Mouse (Mus musculus) MEL (cell line): ENCODE data around the gene Yes1. TPM values are rescaled to one million over a fixed set of nuclear protein-coding genes. Genes with fewer than 3 reads are reported as not detected.
"Not testable (repeated sequence)": the region's sequence is repeated elsewhere in the genome, so short reads cannot be mapped to it uniquely, and the experiment has no call there.

ENCODE experiments used
- DNase-seq: peaks from one replicate; pipeline ENCODE4 v3.0.0; 2011; ENCODE audit warnings: low read depth, low spot score
- H3K27ac ChIP-seq: 2 replicates; pipeline ENCODE4 v1.5.1; 2012; ENCODE audit warnings: low read depth, mild to moderate bottlenecking, control low read depth, low read length, moderate library complexity; ENCODE audit not compliant: control insufficient read depth
- H3K27me3 ChIP-seq, 2 experiments: fragments of 150-350 bp in 1 of 2; sonication (generic) in 1 of 2; 2 replicates each; pipeline ENCODE4 v1.6.1; 2012; ENCODE audit warnings: low read length in 2 of 2, mild to moderate bottlenecking in 2 of 2, improper control_type of control experiment in 1 of 2, moderate library complexity in 1 of 2; ENCODE audit not compliant: insufficient read depth in 2 of 2, control insufficient read depth in 1 of 2
- H3K36me3 ChIP-seq, 2 experiments: 2 replicates each; pipeline ENCODE4 v1.6.1; 2012 to 2014; ENCODE audit warnings: low read length in 2 of 2, improper control_type of control experiment in 1 of 2, inconsistent platforms in 1 of 2, mild to moderate bottlenecking in 1 of 2; ENCODE audit not compliant: insufficient read depth in 2 of 2, control insufficient read depth in 1 of 2
- H3K4me1 ChIP-seq, 2 experiments: fragments of 150-350 bp in 1 of 2; sonication (generic) in 1 of 2; 2 replicates each; pipeline ENCODE4 v1.6.1; 2012; ENCODE audit warnings: low read length in 2 of 2, improper control_type of control experiment in 1 of 2, mild to moderate bottlenecking in 1 of 2; ENCODE audit not compliant: insufficient read depth in 2 of 2, control insufficient read depth in 1 of 2
- H3K4me3 ChIP-seq, 2 experiments: fragments of 150-350 bp in 1 of 2; sonication (generic) in 1 of 2; 2 replicates each; pipeline ENCODE4 v1.5.1; 2012; ENCODE audit warnings: low read depth in 2 of 2, low read length in 2 of 2, mild to moderate bottlenecking in 2 of 2, moderate library complexity in 2 of 2, control low read depth in 1 of 2, improper control_type of control experiment in 1 of 2; ENCODE audit not compliant: control insufficient read depth in 1 of 2, insufficient read depth in 1 of 2
- H3K79me2 ChIP-seq: 2 replicates; pipeline ENCODE4 v1.6.1; 2012; ENCODE audit warnings: mild to moderate bottlenecking, low read length, moderate library complexity; ENCODE audit not compliant: control insufficient read depth, poor library complexity, insufficient read depth
- H3K9ac ChIP-seq: 2 replicates; pipeline ENCODE4 v1.6.1; 2012; ENCODE audit warnings: low read depth, mild to moderate bottlenecking, control low read depth, low read length, moderate library complexity; ENCODE audit not compliant: control insufficient read depth, poor library complexity, severe bottlenecking
- H3K9me3 ChIP-seq: fragments of 150-350 bp; sonication (generic); replicated peaks from 2 replicates; pipeline ENCODE4 v1.6.1; 2012; ENCODE audit warnings: mild to moderate bottlenecking, low read length, improper control_type of control experiment, moderate library complexity; ENCODE audit not compliant: insufficient read depth
- E2F4 ChIP-seq: IDR thresholded peaks from 2 replicates; pipeline ENCODE4 v1.6.1; 2011; ENCODE audit warnings: low read depth, low read length, improper control_type of control experiment, borderline replicate concordance
- EP300 ChIP-seq, 2 experiments: IDR thresholded peaks; 2 replicates each; pipeline ENCODE4 v1.6.1; 2011; ENCODE audit warnings: improper control_type of control experiment in 2 of 2, low read length in 2 of 2, low read depth in 1 of 2, mild to moderate bottlenecking in 1 of 2
- ETS1 ChIP-seq: IDR thresholded peaks from 2 replicates; pipeline ENCODE4 v1.6.1; 2012; ENCODE audit warnings: low read depth, mild to moderate bottlenecking, inconsistent platforms, low read length, improper control_type of control experiment, moderate library complexity
- HCFC1 ChIP-seq: IDR thresholded peaks from 2 replicates; pipeline ENCODE4 v1.6.1; 2012; ENCODE audit warnings: low read depth, mild to moderate bottlenecking, inconsistent platforms, low read length, improper control_type of control experiment, moderate library complexity
- KAT2A ChIP-seq: conservative IDR thresholded peaks from 2 replicates; pipeline ENCODE4 v1.6.1; 2012; ENCODE audit warnings: low read depth, low read length, improper control_type of control experiment, inconsistent platforms
- MAZ ChIP-seq: IDR thresholded peaks from 2 replicates; pipeline ENCODE4 v1.6.1; 2012; ENCODE audit warnings: low read depth, mild to moderate bottlenecking, inconsistent platforms, low read length, improper control_type of control experiment
- MYB ChIP-seq: IDR thresholded peaks from 2 replicates; pipeline ENCODE4 v1.6.1; 2011; ENCODE audit warnings: mild to moderate bottlenecking, low read depth, low read length, improper control_type of control experiment
- MYC ChIP-seq: IDR thresholded peaks from 2 replicates; pipeline ENCODE4 v1.6.1; 2011; ENCODE audit warnings: low read depth, mild to moderate bottlenecking, low read length, improper control_type of control experiment, moderate library complexity
- NELFE ChIP-seq: IDR thresholded peaks from 2 replicates; pipeline ENCODE4 v1.6.1; 2011; ENCODE audit warnings: low read depth, low read length, improper control_type of control experiment
- POLR2AphosphoS2 ChIP-seq: IDR thresholded peaks from 2 replicates; pipeline ENCODE4 v1.6.1; 2011; ENCODE audit warnings: low read length, improper control_type of control experiment
- POLR2AphosphoS5 ChIP-seq: IDR thresholded peaks from 2 replicates; pipeline ENCODE4 v1.6.1; 2012; ENCODE audit warnings: low read depth, borderline replicate concordance, mild to moderate bottlenecking, inconsistent platforms, low read length, moderate library complexity, mixed read lengths
- RAD21 ChIP-seq: IDR thresholded peaks from 2 replicates; pipeline ENCODE4 v1.6.1; 2011; ENCODE audit warnings: mild to moderate bottlenecking, low read depth, low read length, improper control_type of control experiment
- RCOR1 ChIP-seq: IDR thresholded peaks from 2 replicates; pipeline ENCODE4 v1.6.1; 2012; ENCODE audit warnings: low read depth, mild to moderate bottlenecking, inconsistent platforms, low read length, improper control_type of control experiment
- TBP ChIP-seq: IDR thresholded peaks from 2 replicates; pipeline ENCODE4 v1.8.0; 2011; ENCODE audit warnings: low read depth, low read length, improper control_type of control experiment
- USF1 ChIP-seq: IDR thresholded peaks from 2 replicates; pipeline ENCODE4 v1.6.1; 2014; ENCODE audit warnings: low read depth, mild to moderate bottlenecking, inconsistent platforms, low read length, improper control_type of control experiment, moderate library complexity
- ZMIZ1 ChIP-seq: IDR thresholded peaks from 2 replicates; pipeline ENCODE4 v1.6.1; 2012; ENCODE audit warnings: low read depth, mild to moderate bottlenecking, inconsistent platforms, low read length, improper control_type of control experiment, moderate library complexity
- ZNF384 ChIP-seq: IDR thresholded peaks from 2 replicates; pipeline ENCODE4 v1.6.1; 2012; ENCODE audit warnings: low read depth, mild to moderate bottlenecking, inconsistent platforms, low read length, improper control_type of control experiment
- polyA plus RNA-seq, 2 experiments: library from polyadenylated mRNA; stranded (reverse) in 1 of 2; unstranded in 1 of 2; fragments of >175 nt in 1 of 2; fragments of >200 nt in 1 of 2; gene quantifications; 2 replicates each; pipeline versions ENCODE4 v1.2.1 to v1.2.4; 2012; ENCODE audit warnings: low replicate concordance in 2 of 2, low read depth in 1 of 2; ENCODE audit not compliant: insufficient read length in 2 of 2, insufficient read depth in 1 of 2, missing spikeins in 1 of 2
- total RNA-seq: library from RNA; depleted of rRNA; stranded (reverse); fragments of 300-350 nt; gene quantifications from 2 replicates; pipeline ENCODE4 v1.2.3, GENCODE M21; 2012

Yes1 gene
- total and polyA plus RNA-seq, 3 experiments = not detected

GRCm38 (mm10) chr5:32614291-32614690 is 3.3 kb downstream of the Yes1 start:
- no peaks in the 10 kb centered on the region for H3K4me1 ChIP-seq
- TF ChIP-seq ZNF384 (no peak), NELFE (no peak), MAZ (no peak), E2F4 (no peak), RAD21 (no peak), POLR2AphosphoS2 (no peak), KAT2A (no peak), TBP (no peak)
- no peak overlapping the region for H3K4me3 ChIP-seq
- H3K9me3 ChIP-seq = no peaks in the 10 kb centered on the region
- H3K27me3 ChIP-seq = peaks cover 11 to 25% of the 10 kb centered on the region in 2 experiments
- H3K9ac ChIP-seq = no peak overlapping the region
- no peak for DNase-seq
- no peaks in the 10 kb centered on the region for H3K79me2 ChIP-seq
- H3K27ac ChIP-seq = no peak overlapping the region
- no peaks in the 10 kb centered on the region for H3K36me3 ChIP-seq

- TF ChIP-seq EP300 (IDR thresholded peaks at IDR 0.05; ENCODE audit: low read depth in 1 of 2, low read length in 2 of 2) (no peak), MYB (no peak), MAZ (no peak), USF1 (no peak), MYC (no peak), HCFC1 (no peak), POLR2AphosphoS5 (no peak), RCOR1 (no peak), ZMIZ1 (no peak), ETS1 (no peak)
- Histone ChIP-seq H3K9ac (no peak overlapping the region), H3K27me3 (peaks cover 11 to 26% of the 10 kb centered on the region in 2 experiments), H3K36me3 (no peaks in the 10 kb centered on the region), H3K4me1 (no peaks in the 10 kb centered on the region), H3K27ac (no peak overlapping the region), H3K79me2 (no peaks in the 10 kb centered on the region), H3K4me3 (no peak overlapping the region), H3K9me3 (no peaks in the 10 kb centered on the region)
- DNase-seq = no peak
These were observed 3.7 kb downstream of the Yes1 start for GRCm38 (mm10) chr5:32614691-32615090.

GRCm38 (mm10) chr5:32616489-32616888 is 5.5 kb downstream of the Yes1 start:
- not testable (repeated sequence) for DNase-seq, H3K4me3 ChIP-seq, H3K79me2 ChIP-seq, H3K36me3 ChIP-seq, H3K9ac ChIP-seq, H3K9me3 ChIP-seq, H3K4me1 ChIP-seq, H3K27ac ChIP-seq
- H3K27me3 ChIP-seq = peaks cover 12 to 26% of the 10 kb centered on the region in 2 experiments
